ENCODE assay signal across 20 mouse cellular contexts in genomic region chr11:95325832-95326231, GRCm38 (mm10). TPM values are rescaled to one million over a fixed set of nuclear protein-coding genes. Genes with fewer than 3 reads are reported as not detected.
DNase-seq lines count a peak whose midpoint lies in the region; ATAC-seq and TF ChIP-seq lines count a peak whose summit lies in the region.
"Had no signal": no experiment of that assay in that cellular context is flagged by ENCODE, and none has a peak within 500 bp of the region (broad histone marks: within the 10 kb centered on the region; RNA-seq: fewer than 3 reads in every experiment).

No protein-coding gene starts in this region.

- ATAC-seq in heart, embryonic 15.5 days (replicated peaks; ENCODE audit: insufficient number of reproducible peaks, insufficient read depth, low FRiP score, low read depth) = no peak
- peak; percentile 20; the same call in 1 of the 2 replicates for ATAC-seq in lung, embryonic 16.5 days (ENCODE audit: low read depth)
- 0 out of 2 replicates have a peak, but pooled peaks have one; percentile 26 for ATAC-seq in megakaryocyte-erythroid progenitor cell, adult 5-6 weeks (replicated peaks; ENCODE audit: low FRiP score, low TSS enrichment, poor library complexity, severe bottlenecking)
- ATAC-seq: CD4-positive, CD25-positive, alpha-beta regulatory T cell, adult 4 months; forebrain, embryonic 16.5 days had no signal

- H3K4me2 ChIP-seq in heart, embryonic 15.5 days = no peak overlapping the region
- no peak overlapping the region for H3K4me2 ChIP-seq in lung, embryonic 16.5 days (ENCODE audit: low read depth, low read length)
- H3K4me2 ChIP-seq: embryonic facial prominence, embryonic 12.5 days; forebrain, embryonic 12.5 days; hindbrain, embryonic 14.5 days had no signal

- H3K4me3 ChIP-seq in gastrocnemius, adult 2 months = no peak overlapping the region
- no peak overlapping the region for H3K4me3 ChIP-seq in heart, embryonic 15.5 days
- no peak overlapping the region for H3K4me3 ChIP-seq in lung, embryonic 16.5 days (ENCODE audit: low read length)
- H3K4me3 ChIP-seq: embryonic facial prominence, embryonic 12.5 days; forebrain, embryonic 12.5 days; hindbrain, embryonic 10.5 days had no signal

- no peak for DNase-seq in gastrocnemius, adult 2 months
- no peak for DNase-seq in gastrocnemius, adult 8-10 months (ENCODE audit: low spot score in 2 of 2)
- DNase-seq in heart, adult 11 months = no peak
- DNase-seq in lung, postnatal 14 days = no peak
- DNase-seq: adrenal gland, postnatal 10 days; B cell, adult 2 months; cerebellum, adult 11-12 months; cerebellum, adult 9-10 months; cerebellum, postnatal 25 days; gastrocnemius, postnatal 25 days had no signal

- H3K9me3 ChIP-seq in heart, embryonic 15.5 days (replicated peaks) = no peaks in the 10 kb centered on the region
- no peaks in the 10 kb centered on the region for H3K9me3 ChIP-seq in lung, embryonic 16.5 days (ENCODE audit: control insufficient read depth, low read length)
- H3K9me3 ChIP-seq: embryonic facial prominence, embryonic 12.5 days; forebrain, embryonic 12.5 days; G1E; hindbrain, embryonic 10.5 days had no signal

- H3K9ac ChIP-seq in heart, embryonic 15.5 days = no peak overlapping the region
- H3K9ac ChIP-seq in lung, embryonic 16.5 days (ENCODE audit: low read length) = no peak overlapping the region
- H3K9ac ChIP-seq: embryonic facial prominence, embryonic 12.5 days; forebrain, embryonic 12.5 days; hindbrain, embryonic 14.5 days had no signal

- no peaks in the 10 kb centered on the region for H3K36me3 ChIP-seq in heart, embryonic 15.5 days
- H3K36me3 ChIP-seq in lung, embryonic 16.5 days (ENCODE audit: control insufficient read depth, insufficient read depth, low read length) = no peaks in the 10 kb centered on the region
- H3K36me3 ChIP-seq: embryonic facial prominence, embryonic 12.5 days; forebrain, embryonic 12.5 days; G1E; hindbrain, embryonic 10.5 days had no signal

- peaks cover 6% of the 10 kb centered on the region; the same call in 1 of the 2 replicates for H3K4me1 ChIP-seq in heart, embryonic 15.5 days (replicated peaks)
- peaks cover 5% of the 10 kb centered on the region for H3K4me1 ChIP-seq in lung, embryonic 16.5 days (replicated peaks; ENCODE audit: control insufficient read depth, insufficient read depth, low read length)
- H3K4me1 ChIP-seq: embryonic facial prominence, embryonic 12.5 days; forebrain, embryonic 12.5 days had no signal

- H3K27ac ChIP-seq in gastrocnemius, adult 2 months = peak overlapping the region; percentile 59
- 0 out of 2 replicates have a peak overlapping the region, but pooled peaks have one; percentile 6 for H3K27ac ChIP-seq in heart, embryonic 15.5 days
- H3K27ac ChIP-seq in lung, embryonic 16.5 days (ENCODE audit: low read length) = peak overlapping the region; percentile 85
- H3K27ac ChIP-seq: embryonic facial prominence, embryonic 12.5 days; forebrain, embryonic 12.5 days; hindbrain, embryonic 10.5 days; hindbrain, embryonic 14.5 days had no signal

- no peaks in the 10 kb centered on the region for H3K27me3 ChIP-seq in heart, embryonic 15.5 days
- H3K27me3 ChIP-seq in lung, embryonic 16.5 days (ENCODE audit: control insufficient read depth, insufficient read depth, low read depth, low read length) = no peaks in the 10 kb centered on the region
- H3K27me3 ChIP-seq: embryonic facial prominence, embryonic 12.5 days; forebrain, embryonic 12.5 days had no signal

- intact Hi-C loops in gastrocnemius, adult 2 months (cut with DNase I) = no loop called here

- 81% methylated on average over 4 of the region's 4 CpGs for WGBS in heart, embryonic 15.5 days
- WGBS in lung, embryonic 16.5 days = 72% methylated on average over 4 of the region's 4 CpGs

- no peak for TF ChIP-seq CTCF in gastrocnemius, adult 2 months (IDR thresholded peaks at IDR 0.05)

RNA-seq across cellular contexts. Expression of gene Fam117a, which starts 11.0 kb away (rescaled TPM):
- 1 to 10 TPM; 1.5 to 2.1 TPM for total RNA-seq in gastrocnemius, adult 2 months (2021)
- 1 to 10 TPM; 1.4 to 2.6 (median 2.5) TPM for total RNA-seq in gastrocnemius, adult 8-10 months (2022)
- 4.1 and 6.8 TPM in 2 replicates for polyA plus RNA-seq in heart, embryonic 15.5 days (2015; fragmentation: Nextera tagmentation; extraction: Ambion mirVana)
- polyA plus RNA-seq in lung, embryonic 16.5 days (2015; fragmentation: Nextera tagmentation; extraction: Ambion mirVana) = 15.1 and 15.7 TPM in 2 replicates
- total RNA-seq in megakaryocyte-erythroid progenitor cell, adult 5-6 weeks (2014; fragmentation: Nextera tagmentation) = 68.2 and 71.9 TPM in 2 replicates
- 49.9 and 50.2 TPM in 2 replicates for total RNA-seq in megakaryocyte-erythroid progenitor cell, adult 5-6 weeks (2017)

RNA-seq across cellular contexts. Expression of gene Kat7, which starts 15.8 kb away (rescaled TPM):
- total RNA-seq in gastrocnemius, adult 2 months (2021) = 10 to 100 TPM; 21.5 to 23.9 TPM
- total RNA-seq in gastrocnemius, adult 8-10 months (2022) = 10 to 100 TPM; 19.8 to 28.9 (median 24.2) TPM
- polyA plus RNA-seq in heart, embryonic 15.5 days (2015; fragmentation: Nextera tagmentation; extraction: Ambion mirVana) = 43.3 and 51.3 TPM in 2 replicates
- 75.3 and 80.2 TPM in 2 replicates for polyA plus RNA-seq in lung, embryonic 16.5 days (2015; fragmentation: Nextera tagmentation; extraction: Ambion mirVana)
- total RNA-seq in megakaryocyte-erythroid progenitor cell, adult 5-6 weeks (2014; fragmentation: Nextera tagmentation) = 62.2 and 67.6 TPM in 2 replicates
- 60.5 and 78.9 TPM in 2 replicates for total RNA-seq in megakaryocyte-erythroid progenitor cell, adult 5-6 weeks (2017)

RNA-seq across cellular contexts. Expression of gene Slc35b1, which starts 58.7 kb away (rescaled TPM):
- total RNA-seq in gastrocnemius, adult 2 months (2021) = 10 to 100 TPM; 42.4 to 49.5 TPM
- total RNA-seq in gastrocnemius, adult 8-10 months (2022) = 10 to 100 TPM; 49.1 to 55.1 (median 51.9) TPM
- polyA plus RNA-seq in heart, embryonic 15.5 days (2015; fragmentation: Nextera tagmentation; extraction: Ambion mirVana) = 66.0 and 71.5 TPM in 2 replicates
- 91.1 and 92.7 TPM in 2 replicates for polyA plus RNA-seq in lung, embryonic 16.5 days (2015; fragmentation: Nextera tagmentation; extraction: Ambion mirVana)
- 30.6 and 84.7 TPM in 2 replicates for total RNA-seq in megakaryocyte-erythroid progenitor cell, adult 5-6 weeks (2014; fragmentation: Nextera tagmentation)
- 29.3 and 54.5 TPM in 2 replicates for total RNA-seq in megakaryocyte-erythroid progenitor cell, adult 5-6 weeks (2017)

Comparison
In these comparisons a context has a peak if more than half of its experiments do, and no peak if none do; other contexts are left out.
1. H3K27ac ChIP-seq: peak in every context shown above with its lines; median percentile 85 in lung, embryonic 16.5 days; 59 in gastrocnemius, adult 2 months; 6 in heart, embryonic 15.5 days.
2. RNA of gene Fam117a, which starts 11.0 kb away (total RNA-seq): 49.9 to 71.9 TPM in megakaryocyte-erythroid progenitor cell, adult 5-6 weeks; 1.4 to 2.6 TPM in gastrocnemius, adult 8-10 months and 1.5 to 2.1 TPM in gastrocnemius, adult 2 months; every median in the first group is over 10 times any median in the second.